In the genomic region with DNA sequence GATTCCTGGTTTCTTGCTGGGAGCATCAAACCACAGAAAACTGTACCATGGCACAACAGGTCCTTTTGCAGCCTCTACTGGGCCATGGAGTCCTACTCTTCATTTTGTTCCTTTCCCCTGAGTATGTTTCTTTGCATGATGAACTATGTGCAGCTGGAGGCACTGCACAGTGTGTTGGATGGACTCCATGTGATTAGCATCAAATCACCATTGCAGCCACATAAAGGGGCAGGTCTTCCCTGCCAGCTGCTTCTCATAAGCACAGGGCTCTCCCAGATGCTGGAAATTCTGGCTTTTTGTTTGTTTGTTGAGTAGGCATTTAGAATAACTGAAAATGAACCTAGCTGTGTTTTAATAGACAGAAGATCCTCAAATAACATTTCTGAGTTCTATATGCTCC, we compare ENCODE assay signal across 14 mouse cellular contexts.
"Had no signal": no experiment of that assay in that cellular context is flagged by ENCODE, and none has a peak within 500 bp of the region (broad histone marks: within the 10 kb centered on the region; RNA-seq: fewer than 3 reads in every experiment).

No protein-coding gene starts in this region.

- H3K4me2 ChIP-seq: lung, embryonic 14.5 days; midbrain, embryonic 11.5 days; midbrain, embryonic 13.5 days; midbrain, embryonic 15.5 days; neural tube, embryonic 12.5 days; stomach, embryonic 15.5 days had no signal

- H3K4me3 ChIP-seq: midbrain, embryonic 13.5 days; midbrain, embryonic 15.5 days; neural tube, embryonic 12.5 days; stomach, embryonic 15.5 days had no signal

- DNase-seq: lung, adult 18-20 months; lung, embryonic 14.5 days; lung, postnatal 10 days; lung, postnatal 4 days; right cerebral cortex, postnatal 14 days; thymus, adult 2 months; thymus, postnatal 25 days; thymus, postnatal 4 days had no signal

- ATAC-seq: midbrain, embryonic 13.5 days; midbrain, embryonic 15.5 days had no signal

- H3K27me3 ChIP-seq: midbrain, embryonic 13.5 days; midbrain, embryonic 15.5 days; neural tube, embryonic 12.5 days; stomach, embryonic 15.5 days had no signal

- H3K4me1 ChIP-seq: midbrain, embryonic 13.5 days; midbrain, embryonic 15.5 days; neural tube, embryonic 12.5 days; stomach, embryonic 15.5 days had no signal

- H3K9ac ChIP-seq: lung, embryonic 14.5 days; midbrain, embryonic 13.5 days; midbrain, embryonic 15.5 days; neural tube, embryonic 12.5 days; stomach, embryonic 15.5 days had no signal

- H3K27ac ChIP-seq: midbrain, embryonic 13.5 days; midbrain, embryonic 15.5 days; neural tube, embryonic 12.5 days; stomach, embryonic 15.5 days; stomach, postnatal 0 days had no signal

- H3K9me3 ChIP-seq: midbrain, embryonic 13.5 days; midbrain, embryonic 15.5 days; neural tube, embryonic 12.5 days; stomach, embryonic 15.5 days had no signal

- H3K36me3 ChIP-seq: midbrain, embryonic 13.5 days; midbrain, embryonic 15.5 days; neural tube, embryonic 12.5 days; stomach, embryonic 15.5 days had no signal
